Mouse (Mus musculus) small intestine, adult 2 months (tissue): ENCODE measurements at regions not wholly inside any gene's neighbourhood (a gene's known extent, or its start where the extent isn't known, plus 50 kb on each side); places are given as distances from the start of the nearest gene placed in this dataset.

Experiments used
- CTCF ChIP-seq: fragments of 200-500 bp; IDR thresholded peaks from 2 replicates; pipeline ENCODE4 v1.5.1; 2012; ENCODE audit warnings: low read depth, mild to moderate bottlenecking, control low read depth, inconsistent platforms, low read length, moderate library complexity, mixed read lengths; ENCODE audit not compliant: insufficient replicate concordance, insufficient read length; ENCODE audit errors: extremely low read depth
- POLR2A ChIP-seq: fragments of 200-500 bp; IDR thresholded peaks from 2 replicates; pipeline ENCODE4 v1.6.1; 2012; ENCODE audit warnings: low read depth, mild to moderate bottlenecking, control low read depth, inconsistent platforms, low read length, moderate library complexity

- TF ChIP-seq CTCF: no peak
- TF ChIP-seq POLR2A: no peak
These were observed 92.8 kb upstream of the 1700056E22Rik start for GRCm38 (mm10) chr1:184126909-184127308.
